Mouse (Mus musculus): Measurements from ENCODE around the gene Zfp945.
"Not testable (repeated sequence)": the region's sequence is repeated elsewhere in the genome, so short reads cannot be mapped to it uniquely, and the experiment has no call there.

Zfp945 gene

DNA sequence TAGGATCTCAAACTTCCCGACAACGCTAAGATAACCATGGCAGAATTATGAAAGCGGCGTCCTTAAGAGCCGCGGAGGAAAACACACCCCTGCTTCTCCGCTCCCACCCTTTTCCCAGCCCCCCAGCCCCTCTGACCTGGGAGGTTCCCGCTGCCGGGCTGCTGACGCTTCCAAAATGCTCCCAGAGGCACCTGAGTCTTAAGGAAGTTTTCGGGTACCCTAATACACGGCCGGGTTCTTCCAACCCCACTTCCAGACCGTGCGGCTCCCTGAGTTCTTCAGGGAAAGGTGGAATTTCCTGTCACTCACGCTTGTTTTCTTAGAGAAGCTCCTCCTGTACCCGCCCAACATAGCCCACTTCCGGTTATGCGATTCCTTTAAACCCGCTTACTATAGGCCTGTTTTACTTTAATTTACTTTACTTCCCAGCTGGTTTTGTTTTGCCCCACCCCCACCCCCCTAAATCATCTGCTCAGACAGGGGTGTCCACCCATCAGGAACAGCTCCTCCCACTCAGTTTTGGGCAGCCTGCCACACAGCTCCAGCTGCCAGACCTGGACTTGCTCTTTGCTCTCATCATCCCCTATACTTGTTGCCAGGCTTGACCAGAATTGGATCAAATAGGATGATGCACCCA, at the start of gene Zfp945:
TSS of gene Zfp945 (minus strand) at position 290 of the 637 bp plus-strand sequence.
- peak; percentile 96 for ATAC-seq (ENCODE audit: low TSS enrichment)

GRCm38 (mm10) chr17:22888302-22888701, 21.4 kb upstream of the Zfp945 start:
- no peak for ATAC-seq (ENCODE audit: low TSS enrichment)

DNA sequence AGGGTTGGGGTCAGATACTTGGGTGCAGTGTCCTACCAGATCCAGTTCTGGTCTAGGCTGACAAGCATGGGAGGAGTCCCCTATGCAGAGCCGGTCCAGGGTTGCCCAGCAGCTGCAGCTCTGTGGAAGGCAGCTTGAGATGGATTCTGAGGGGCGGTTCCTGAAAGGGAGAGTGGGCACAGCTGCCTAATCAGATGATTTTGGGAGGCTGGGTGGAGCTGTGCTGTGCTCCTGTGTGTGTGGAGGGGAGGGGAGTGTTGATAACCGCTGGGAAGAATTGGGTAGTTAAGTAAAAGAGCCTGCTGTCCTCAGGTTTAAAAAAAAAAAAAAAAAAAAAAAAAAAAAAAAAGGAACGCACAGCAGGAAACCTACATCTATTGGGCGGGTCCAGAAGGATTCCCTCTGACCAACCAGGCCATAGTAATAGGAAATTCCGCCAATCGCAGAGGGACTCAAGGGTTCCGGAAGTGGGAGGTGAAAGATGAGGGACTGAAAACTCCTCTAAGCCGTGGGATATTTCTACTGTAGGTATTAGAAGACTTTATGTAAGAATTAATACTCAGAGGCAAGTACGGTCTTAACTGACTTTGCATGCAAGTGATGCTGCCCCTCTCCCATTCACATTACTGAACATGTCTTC, 17.2 kb upstream of the Zfp945 start:
- ATAC-seq (ENCODE audit: low TSS enrichment): no peak

DNA sequence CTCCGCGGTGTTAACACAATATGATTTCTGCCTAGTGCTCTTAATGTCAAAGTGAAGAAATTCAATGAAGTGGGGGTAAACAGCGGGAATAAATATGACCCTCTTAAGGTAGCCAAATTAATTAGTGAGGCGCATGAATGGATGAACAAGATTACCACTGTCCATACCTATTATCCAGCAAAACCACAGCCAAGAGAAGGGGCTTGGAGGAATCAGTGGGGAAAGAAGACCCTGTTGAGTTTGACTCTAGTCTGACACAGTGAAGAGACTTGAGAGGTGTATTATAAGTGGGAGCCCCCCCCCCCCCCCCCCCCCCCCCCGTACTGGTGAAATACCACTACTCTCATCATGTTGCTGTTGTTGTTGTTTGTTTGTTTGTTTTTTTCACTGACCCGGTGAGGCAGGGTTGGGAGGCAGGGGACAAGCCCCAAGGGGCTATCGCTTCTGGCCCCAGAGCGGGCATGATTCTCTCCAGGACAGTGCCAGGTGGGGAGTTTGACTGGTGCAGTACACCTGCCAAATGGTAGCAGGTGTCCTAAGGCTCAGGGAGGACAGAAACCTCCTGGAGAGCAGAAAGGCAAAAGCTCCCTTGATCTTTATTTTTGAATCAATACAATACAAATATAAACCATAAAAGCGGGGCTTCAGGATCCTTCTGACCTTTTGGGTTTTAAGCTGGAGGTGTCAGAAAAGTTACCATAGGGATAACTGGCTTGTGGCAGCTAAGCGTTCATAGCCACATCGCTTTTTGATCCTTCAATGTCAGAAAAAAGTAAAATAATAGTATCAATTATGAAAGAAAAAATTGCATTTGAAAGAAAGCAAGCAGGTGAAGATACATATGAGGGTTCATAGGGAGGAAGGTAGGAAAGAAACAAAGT, 10.7 kb upstream of the Zfp945 start:
- ATAC-seq (ENCODE audit: low TSS enrichment): no peak

GRCm38 (mm10) chr17:22876316-22876715, 9.4 kb upstream of the Zfp945 start:
- ATAC-seq (ENCODE audit: low TSS enrichment): no peak

DNA sequence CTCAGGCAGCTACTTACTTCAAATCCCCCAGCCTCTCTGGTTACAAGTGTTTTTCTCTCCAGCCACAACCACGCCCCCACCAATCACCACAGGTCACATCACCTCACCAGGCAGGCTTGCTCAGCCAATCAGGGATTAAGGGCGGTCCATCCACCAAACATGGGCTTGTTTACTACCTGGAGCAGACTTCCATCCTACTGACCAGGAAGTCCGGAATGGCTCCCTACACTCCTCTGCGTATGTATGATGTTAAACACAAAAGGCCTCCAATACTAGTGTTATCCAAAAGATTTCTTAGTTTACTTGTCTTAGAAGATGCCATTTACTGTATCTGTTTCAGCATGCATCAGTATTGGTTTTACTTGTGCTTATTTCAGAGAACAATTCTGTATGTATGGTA, 8.6 kb upstream of the Zfp945 start:
- not testable (repeated sequence) for ATAC-seq (ENCODE audit: low TSS enrichment)

DNA sequence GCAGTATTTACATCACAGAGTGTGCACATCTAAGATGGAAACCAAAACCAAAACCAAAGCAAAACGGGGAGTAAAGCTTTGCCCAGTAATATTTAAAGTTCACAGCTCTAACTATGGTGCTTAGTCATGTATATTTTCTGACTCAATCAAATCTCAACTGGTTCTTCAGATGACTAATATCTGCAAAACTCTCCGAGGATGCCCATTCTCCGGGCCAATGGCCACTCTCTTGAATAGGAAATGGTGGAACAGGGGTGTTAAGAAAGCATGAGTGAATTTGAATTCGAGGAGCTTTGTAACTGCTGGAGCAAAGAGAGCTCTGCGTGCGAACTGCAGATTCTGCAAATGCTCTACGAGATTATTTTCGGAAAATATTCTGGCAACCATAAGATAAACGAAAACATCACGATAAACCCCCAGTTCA, 501 bp downstream of the Zfp945 start:
- ATAC-seq (ENCODE audit: low TSS enrichment): peak; percentile 51; the same call in 1 of the 2 replicates

GRCm38 (mm10) chr17:22821166-22821565, 45.8 kb downstream of the Zfp945 start:
- no peak for ATAC-seq (ENCODE audit: low TSS enrichment)

GRCm38 (mm10) chr17:22818199-22818595, 48.7 kb downstream of the Zfp945 start:
- no peak for ATAC-seq (ENCODE audit: low TSS enrichment)

DNA sequence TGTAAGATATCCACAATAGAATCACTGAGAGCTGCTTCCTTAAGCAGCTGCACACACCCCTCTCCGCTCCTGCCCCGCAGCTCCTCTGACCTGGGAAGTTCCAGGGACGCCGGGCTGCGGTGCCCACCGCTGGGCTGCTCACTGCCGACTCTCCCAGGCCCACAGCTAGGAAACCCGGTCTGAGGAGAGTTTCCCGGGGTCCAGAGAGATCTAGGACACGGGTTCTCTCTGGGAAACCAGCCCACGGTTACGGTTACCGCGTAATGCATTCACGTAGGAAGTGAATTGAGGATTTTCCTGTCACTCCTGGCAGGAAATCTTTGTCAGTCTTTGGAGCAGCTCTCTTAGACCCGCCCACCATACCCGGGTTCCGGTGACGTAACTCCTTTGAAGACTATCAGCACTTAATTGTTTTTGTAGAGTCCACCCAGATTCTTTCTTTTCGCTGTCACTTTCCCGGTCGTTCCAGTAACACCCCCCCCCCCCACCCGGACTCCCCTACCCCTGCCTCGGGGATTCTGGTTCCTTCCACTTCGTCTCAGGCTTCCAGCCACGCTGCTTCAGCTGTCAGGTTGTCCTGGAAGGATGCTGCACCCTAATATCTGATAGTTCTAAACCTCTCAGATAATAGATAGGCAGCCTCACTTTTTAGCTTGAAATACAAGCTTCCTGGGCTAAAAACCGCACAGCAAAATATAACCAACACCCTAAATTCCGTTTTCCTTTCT, 49.3 kb downstream of the Zfp945 start:
- peak; percentile 98 for ATAC-seq (ENCODE audit: low TSS enrichment)

GRCm38 (mm10) chr17:22799707-22800106, 67.2 kb downstream of the Zfp945 start:
- ATAC-seq (ENCODE audit: low TSS enrichment): no peak
